Mouse (Mus musculus) mesoderm, embryonic 11.5 days (tissue): ENCODE results near the gene Lmf2.

Experiments
- DNase-seq: peaks from one replicate; pipeline ENCODE4 v3.0.0-alpha.2; 2012; ENCODE audit warnings: low read depth, low spot score

Lmf2 gene

DNA sequence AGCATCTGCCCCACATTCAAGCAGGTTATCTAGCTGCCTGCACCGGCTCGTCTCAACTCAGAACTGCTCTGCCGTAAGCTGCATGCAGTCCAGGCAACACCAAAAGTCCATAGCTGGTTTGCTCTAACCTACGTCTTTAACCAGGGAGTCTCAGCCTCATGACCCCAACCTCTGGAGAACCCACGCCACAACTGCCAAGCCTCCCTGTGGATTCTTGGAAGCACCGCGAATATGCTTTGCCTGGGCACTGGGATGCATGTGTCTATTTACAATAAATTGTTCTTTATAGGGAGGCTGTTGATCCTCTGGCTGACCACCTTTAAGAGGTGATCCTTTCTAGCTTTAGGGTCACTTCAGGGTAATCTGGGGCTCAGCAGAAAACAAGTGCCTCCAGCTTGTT is 17.1 kb upstream of the Lmf2 start:
- DNase-seq, result no peak

DNA sequence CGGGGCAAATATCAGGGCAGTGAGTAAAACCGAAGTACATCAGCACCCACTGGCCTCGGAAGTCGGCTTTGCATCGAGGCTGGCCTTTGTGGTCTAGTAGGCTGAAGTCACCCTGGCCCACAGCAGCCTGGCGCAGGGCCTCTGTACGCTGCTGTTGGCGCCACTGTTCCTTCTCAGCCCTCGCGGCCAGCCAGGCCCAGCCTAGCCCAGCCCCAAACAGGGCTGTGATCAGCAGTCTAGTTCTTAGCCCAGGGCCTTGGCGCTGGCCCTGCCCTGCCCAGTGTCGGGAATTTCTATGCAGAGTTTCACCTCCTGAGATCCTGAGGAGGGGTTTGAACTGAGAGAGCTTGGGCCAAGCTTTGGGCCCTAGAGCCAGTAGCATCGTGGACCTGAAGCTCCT is 16.6 kb upstream of the Lmf2 start:
- DNase-seq, result no peak

- DNase-seq, result no peak
These were observed 9.7 kb upstream of the Lmf2 start for GRCm38 (mm10) chr15:89365141-89365551.

GRCm38 (mm10) chr15:89363051-89363450 is 7.6 kb upstream of the Lmf2 start:
- DNase-seq, result no peak

DNA sequence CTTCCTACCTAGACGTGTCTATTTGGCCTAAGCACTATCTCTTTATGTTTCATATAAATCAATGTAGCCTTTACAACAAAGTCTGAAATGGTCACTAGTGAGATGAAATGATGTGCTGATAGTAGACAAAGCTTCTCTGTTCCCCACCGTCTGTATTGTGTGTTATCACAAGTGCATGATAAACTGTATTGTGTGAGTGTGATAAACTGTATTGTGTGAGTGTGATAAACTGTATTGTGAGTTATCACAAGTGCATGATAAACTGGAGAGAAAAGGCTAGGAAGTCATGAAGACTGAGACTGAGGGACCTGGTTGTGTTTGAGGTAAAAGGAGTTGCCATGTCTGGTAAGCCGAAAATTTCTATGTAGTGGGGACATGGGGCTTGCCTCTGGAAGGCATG is 3.3 kb upstream of the Lmf2 start:
- no peak for DNase-seq

DNA sequence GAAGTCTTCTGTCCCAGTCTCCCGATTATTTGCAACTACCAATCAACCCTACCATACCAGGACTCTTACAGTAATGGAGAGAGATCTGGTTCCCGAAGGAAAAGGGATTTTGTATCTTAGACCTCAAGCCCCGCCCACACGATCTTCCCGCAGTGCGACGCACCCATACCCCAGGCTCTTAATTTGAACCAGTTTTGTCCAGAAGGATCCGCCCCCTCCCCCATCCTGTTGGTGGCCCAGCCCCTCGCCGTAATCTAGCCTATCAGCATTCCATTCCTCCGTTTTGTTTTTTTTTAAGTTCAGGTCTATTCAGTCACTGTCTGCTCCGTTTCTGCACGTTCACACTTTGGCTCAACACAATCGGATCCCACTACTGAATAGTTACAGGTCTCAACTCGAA is 913 bp upstream of the Lmf2 start:
- peak; percentile 94 for DNase-seq

DNA sequence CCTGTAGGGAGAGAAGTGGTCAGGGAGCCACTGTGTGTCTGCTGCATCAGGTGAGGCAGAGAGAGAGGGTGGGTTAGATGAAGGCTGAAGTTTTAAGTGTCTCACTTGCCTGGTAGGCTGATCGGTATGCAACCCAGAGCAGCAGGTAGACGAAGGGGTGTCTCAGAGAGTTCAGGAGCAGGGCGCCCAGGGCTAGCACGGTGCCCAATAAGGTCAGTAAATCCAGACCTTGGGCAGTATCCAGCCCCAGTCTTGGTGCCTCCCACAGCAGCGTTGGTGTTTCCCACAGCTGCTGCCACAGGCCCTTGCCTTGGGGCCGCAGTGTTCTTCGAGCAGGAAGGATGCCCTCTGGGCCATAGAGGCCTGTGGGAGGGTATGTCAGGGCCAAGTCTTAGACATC is 1.0 kb downstream of the Lmf2 start:
- no peak for DNase-seq

DNA sequence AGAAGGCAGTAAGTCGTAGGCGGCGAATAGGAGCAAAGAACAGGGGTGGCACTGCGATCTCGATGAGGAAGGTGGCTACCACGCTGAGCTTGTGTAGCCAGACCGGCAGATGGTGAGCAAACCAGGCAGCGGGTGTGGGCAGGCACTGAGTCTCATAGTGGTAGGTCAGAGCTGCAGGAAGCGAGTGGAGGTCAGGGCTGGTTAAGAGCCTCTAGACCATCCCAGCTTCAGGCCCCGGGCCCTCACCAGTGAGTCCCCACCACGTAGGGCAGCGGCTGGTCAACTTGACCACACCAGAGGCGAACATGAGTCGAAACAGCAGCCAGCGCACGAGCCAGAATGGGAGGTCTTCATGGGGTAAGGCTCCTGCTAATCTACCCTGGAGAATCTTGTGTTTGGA is 1.6 kb downstream of the Lmf2 start:
- no peak for DNase-seq

- DNase-seq, result no peak
These were observed 2.7 kb downstream of the Lmf2 start for GRCm38 (mm10) chr15:89352795-89353194.

GRCm38 (mm10) chr15:89352054-89352453 is 3.4 kb downstream of the Lmf2 start:
- DNase-seq, result no peak

GRCm38 (mm10) chr15:89351302-89351701 is 4.2 kb downstream of the Lmf2 start:
- no peak for DNase-seq

- no peak for DNase-seq
These were observed 5.0 kb downstream of the Lmf2 start for GRCm38 (mm10) chr15:89350447-89350846.

DNA sequence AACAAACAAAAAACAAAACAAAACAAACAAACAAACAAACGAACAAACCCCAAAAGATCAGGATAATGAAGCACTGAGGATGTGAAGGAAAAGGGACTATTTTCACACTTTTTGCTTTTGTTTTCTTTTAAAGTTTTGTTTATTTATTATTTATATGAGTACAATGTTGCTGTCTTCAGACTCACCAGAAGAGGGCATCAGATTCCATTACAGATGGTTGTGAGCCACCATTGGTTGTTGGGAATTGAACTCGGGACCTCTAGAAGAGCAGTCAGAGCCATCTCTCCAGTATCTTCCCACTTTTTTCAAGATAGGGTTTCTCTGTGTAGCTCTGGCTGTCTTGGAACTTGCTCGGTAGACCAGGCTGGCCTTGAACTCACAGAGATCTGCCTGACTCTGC is 12.1 kb downstream of the Lmf2 start:
- no peak for DNase-seq

DNA sequence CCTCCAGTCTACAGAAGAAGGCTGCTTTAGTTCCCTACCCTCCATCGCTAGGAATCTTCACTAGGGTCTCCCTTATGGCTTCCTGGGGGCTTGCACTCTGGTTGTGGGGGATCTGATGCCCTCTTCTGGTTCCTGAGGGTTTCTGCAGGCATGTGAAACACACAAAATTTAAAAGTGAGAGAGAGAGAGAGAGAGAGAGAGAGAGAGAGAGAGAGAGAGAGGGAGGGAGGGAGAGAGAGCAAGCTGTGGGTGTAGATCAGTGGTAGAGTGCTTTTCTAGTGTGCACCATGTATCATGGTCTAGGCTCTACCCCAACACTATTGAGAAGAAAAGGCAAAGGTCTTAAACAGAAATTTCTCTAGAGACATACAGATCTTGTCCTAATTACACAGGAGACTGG is 13.8 kb downstream of the Lmf2 start:
- no peak for DNase-seq

DNA sequence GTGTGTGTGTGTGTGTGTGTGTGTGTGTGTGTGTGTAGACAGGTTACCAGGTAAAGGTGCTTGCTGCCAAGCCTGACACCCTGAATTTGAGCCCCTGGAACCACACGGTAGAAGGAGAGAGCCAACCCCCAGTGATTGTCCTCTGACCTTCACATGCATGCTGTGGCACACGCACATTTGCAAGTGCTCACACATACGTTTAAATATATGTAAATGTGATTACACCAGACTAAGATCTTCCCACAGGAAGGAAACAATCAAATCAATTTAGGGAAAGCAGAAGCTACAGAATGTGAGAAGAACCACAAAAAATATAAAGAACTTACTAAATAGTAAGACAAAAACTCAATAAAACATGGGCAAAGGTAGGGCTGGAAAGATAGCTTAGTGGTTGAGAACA is 15.3 kb downstream of the Lmf2 start:
- DNase-seq, result no peak

DNA sequence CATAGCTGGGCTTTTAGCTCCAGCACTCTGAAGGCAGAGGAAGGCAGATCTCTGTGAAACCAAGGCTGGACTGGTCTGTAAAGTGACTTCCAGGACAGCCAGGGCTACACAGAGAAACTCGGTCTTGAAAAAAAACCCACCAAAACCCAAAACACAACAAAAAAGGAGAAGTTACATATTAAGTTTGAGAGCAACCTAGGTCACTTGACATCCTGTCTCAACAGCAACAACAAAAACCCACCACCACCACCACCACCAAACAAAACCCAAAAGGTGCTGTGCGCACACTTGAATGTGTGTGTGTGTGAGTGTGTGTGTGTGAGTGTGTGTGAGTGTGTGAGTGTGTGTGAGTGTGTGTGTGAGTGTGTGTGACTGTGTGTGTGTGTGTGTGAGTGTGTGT is 15.8 kb downstream of the Lmf2 start:
- no peak for DNase-seq

DNA sequence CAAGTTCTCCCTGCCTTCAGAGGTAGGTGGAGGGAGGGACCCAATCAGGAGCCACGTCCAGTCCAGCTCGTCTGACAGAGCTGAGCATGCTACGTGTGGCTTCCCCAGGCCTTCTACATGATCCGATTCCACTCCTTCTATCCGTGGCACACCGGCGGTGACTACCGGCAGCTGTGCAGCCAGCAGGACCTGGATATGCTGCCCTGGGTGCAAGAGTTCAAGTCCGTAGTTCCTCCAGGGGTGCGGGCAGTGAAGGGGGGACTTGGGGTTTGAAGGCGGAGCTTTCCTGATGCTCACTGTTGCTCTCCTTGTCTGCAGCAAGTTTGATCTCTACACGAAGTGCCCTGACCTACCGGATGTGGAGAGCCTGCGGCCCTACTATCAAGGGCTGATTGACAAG is 19.0 kb downstream of the Lmf2 start:
- no peak for DNase-seq

DNA sequence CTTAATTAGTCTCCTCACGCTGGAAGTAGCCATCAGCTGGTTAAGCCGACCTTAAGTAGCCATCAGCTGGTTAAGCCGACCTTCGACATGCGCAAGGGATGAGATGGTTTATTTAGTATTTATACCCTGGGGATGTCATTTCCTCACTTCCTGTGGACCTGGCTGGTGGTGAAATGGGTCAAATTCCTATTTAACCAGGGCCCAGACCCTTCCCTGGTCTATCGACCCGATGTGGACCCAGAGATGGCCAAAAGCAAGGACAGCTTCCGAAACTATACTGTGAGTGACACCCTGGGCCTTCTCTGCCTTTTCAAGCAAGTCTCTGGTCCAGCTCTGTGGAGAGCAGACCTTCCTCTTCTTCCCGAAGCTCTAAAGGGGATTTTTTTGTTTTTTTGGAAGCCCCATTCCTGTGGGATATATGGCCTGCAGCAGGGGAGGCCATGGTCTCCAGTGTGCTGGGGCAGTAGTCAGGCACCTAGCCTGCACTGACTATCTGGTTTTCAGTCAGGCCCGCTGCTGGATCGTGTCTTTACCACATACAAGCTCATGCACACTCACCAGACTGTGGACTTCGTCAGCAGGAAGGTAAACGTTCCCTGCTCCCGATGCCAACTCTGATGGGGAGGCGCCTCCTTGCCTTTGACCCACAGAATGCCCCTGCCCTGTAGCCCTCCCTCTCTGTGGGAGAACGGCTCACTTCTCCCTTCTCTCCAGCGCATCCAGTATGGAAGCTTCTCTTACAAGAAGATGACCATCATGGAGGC is 20.5 kb downstream of the Lmf2 start:
- no peak for DNase-seq

- DNase-seq, result no peak
These were observed 21.2 kb downstream of the Lmf2 start, which contains the start of gene Miox for GRCm38 (mm10) chr15:89334271-89334670. Gene Miox, plus strand, starts transcription at chr15:89334398.

DNA sequence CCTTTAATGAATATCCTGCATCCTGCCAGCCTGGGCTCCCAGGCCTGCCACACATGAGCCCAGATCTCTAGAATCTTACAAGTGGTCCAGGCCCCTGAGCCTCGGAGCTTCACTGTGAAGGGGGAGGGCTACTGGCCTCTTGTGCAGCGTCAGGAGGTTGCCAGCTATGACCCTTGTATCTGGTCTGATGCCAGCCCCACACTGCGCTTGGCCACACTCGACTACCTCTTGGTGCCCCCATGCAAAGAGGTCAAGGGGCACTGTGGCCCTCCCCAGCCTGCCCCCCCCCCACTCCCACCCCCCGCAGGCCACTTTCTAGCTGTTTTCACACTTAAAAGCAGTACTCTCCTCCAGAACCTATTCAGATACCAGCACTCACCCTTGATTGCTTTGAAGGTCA is 29.0 kb downstream of the Lmf2 start:
- DNase-seq, result no peak

- DNase-seq, result no peak
These were observed 31.8 kb downstream of the Lmf2 start for GRCm38 (mm10) chr15:89323656-89324055.

GRCm38 (mm10) chr15:89322670-89323522 is 32.6 kb downstream of the Lmf2 start, which contains the start of gene Adm2:
Gene Adm2, plus strand, starts transcription at chr15:89322720.
- DNase-seq, result peak; percentile 16

- no peak for DNase-seq
These were observed 34.2 kb downstream of the Lmf2 start for GRCm38 (mm10) chr15:89321264-89321663.
